Mouse (Mus musculus) intestine, embryonic 15.5 days (tissue): Measurements from ENCODE around the gene Psmd2. TPM values are rescaled to one million over a fixed set of nuclear protein-coding genes. Genes with fewer than 3 reads are reported as not detected.

Source experiments
- ATAC-seq: fragments of 200-750 bp; cut with Nextera tagmentation; 2 replicates; pipeline ENCODE4 v1.8.0; 2017; ENCODE audit warnings: moderate TSS enrichment, moderate library complexity
- H3K27ac ChIP-seq: fragments of 300-500 bp; sonication (generic); 2 replicates; pipeline ENCODE4 v1.5.1; 2015; ENCODE audit warnings: mild to moderate bottlenecking, inconsistent platforms
- H3K27me3 ChIP-seq: fragments of 300-500 bp; sonication (generic); replicated peaks from 2 replicates; pipeline ENCODE4 v1.6.1; 2015; ENCODE audit warnings: inconsistent platforms
- H3K36me3 ChIP-seq: fragments of 300-500 bp; sonication (generic); 2 replicates; pipeline ENCODE4 v1.6.1; 2015; ENCODE audit warnings: inconsistent platforms
- H3K4me1 ChIP-seq: fragments of 300-500 bp; sonication (generic); replicated peaks from 2 replicates; pipeline ENCODE4 v1.6.1; 2015; ENCODE audit warnings: inconsistent platforms
- H3K4me2 ChIP-seq: fragments of 300-500 bp; sonication (generic); replicated peaks from 2 replicates; pipeline ENCODE4 v1.6.1; 2015; ENCODE audit warnings: mild to moderate bottlenecking, inconsistent platforms
- H3K4me3 ChIP-seq: fragments of 300-500 bp; sonication (generic); replicated peaks from 2 replicates; pipeline ENCODE4 v1.5.1; 2015; ENCODE audit warnings: inconsistent platforms
- H3K9ac ChIP-seq: fragments of 300-500 bp; sonication (generic); 2 replicates; pipeline ENCODE4 v1.6.1; 2015; ENCODE audit warnings: inconsistent platforms
- H3K9me3 ChIP-seq: fragments of 300-500 bp; sonication (generic); 2 replicates; pipeline ENCODE4 v1.6.1; 2016; ENCODE audit warnings: inconsistent platforms
- WGBS: fragments of 180-500 bp; shearing (Covaris S2); methylation state at CpG from one replicate; pipeline ENCODE4 v1.1.7; 2015; 5-methylcytosine and 5-hydroxymethylcytosine counted together
- polyA plus RNA-seq: library from polyadenylated mRNA; unstranded; fragments of >200 nt; fragmentation: Nextera tagmentation; extraction: Ambion mirVana; gene quantifications from 2 replicates; pipeline ENCODE4 v1.2.1, GENCODE M21; 2015

The Psmd2 gene
- polyA plus RNA-seq, 1 experiment from 2014 or later = 283 TPM

DNA sequence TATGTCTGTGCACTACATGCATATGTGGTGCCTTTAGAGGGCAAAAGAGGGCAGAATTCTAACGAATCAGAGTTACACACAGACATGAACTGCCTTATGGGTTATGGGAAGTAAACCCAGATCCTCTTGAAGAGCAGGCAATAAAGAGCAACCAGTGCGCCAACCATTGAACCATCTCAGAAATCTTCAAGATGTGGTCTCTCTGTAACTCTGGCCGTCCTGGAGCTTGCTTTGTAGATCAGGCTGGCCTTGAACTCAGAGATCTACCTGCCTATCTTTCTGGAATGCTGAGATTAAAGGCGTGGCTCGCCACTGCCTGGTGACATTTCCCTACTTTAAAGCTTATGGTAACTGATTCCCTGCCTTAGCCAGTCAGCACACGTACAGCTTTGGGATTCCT, 20.4 kb downstream of the Psmd2 start:
- WGBS = 26% methylated on average over 6 of the region's 6 CpGs
- no peak for ATAC-seq
- no peaks in the 10 kb centered on the region for H3K9me3 ChIP-seq
- H3K36me3 ChIP-seq = peaks cover 14% of the 10 kb centered on the region
- H3K4me2 ChIP-seq = peak overlapping the region; percentile 88
- H3K4me1 ChIP-seq = peaks cover 26% of the 10 kb centered on the region
- no peak overlapping the region for H3K9ac ChIP-seq
- peak overlapping the region; percentile 86 for H3K4me3 ChIP-seq
- H3K27me3 ChIP-seq = no peaks in the 10 kb centered on the region
- H3K27ac ChIP-seq = peak overlapping the region; percentile 44; the same call in 1 of the 2 replicates

DNA sequence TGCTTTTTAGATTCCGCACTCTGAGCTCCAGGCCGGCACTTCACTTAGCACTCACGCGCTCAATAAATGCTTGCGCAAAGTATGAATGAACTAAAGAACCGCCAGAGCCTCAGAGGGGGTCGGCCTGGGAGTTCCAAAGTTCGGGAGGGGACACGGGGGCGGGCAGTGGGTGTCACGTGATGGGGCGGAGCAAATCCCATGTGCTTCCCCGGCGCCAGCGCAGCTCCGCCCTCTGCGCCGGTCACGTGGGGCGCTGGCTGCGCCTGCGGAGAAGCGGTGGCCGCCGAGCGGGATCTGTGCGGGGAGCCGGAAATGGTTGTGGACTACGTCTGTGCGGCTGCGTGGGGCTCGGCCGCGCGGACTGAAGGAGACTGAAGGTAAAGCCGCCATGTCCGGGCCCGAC, 21.0 kb downstream of the Psmd2 start:
- no peaks in the 10 kb centered on the region for H3K9me3 ChIP-seq
- ATAC-seq = peak; percentile 96
- H3K4me3 ChIP-seq = peak overlapping the region; percentile 86
- under 1% methylated on average over 38 of the region's 38 CpGs for WGBS
- H3K4me2 ChIP-seq = peak overlapping the region; percentile 88
- H3K36me3 ChIP-seq = peaks cover 17% of the 10 kb centered on the region
- no peaks in the 10 kb centered on the region for H3K27me3 ChIP-seq
- peak overlapping the region; percentile 94 for H3K27ac ChIP-seq
- peak overlapping the region; percentile 89 for H3K9ac ChIP-seq
- peaks cover 26% of the 10 kb centered on the region for H3K4me1 ChIP-seq

GRCm38 (mm10) chr16:20672965-20673705, 21.7 kb downstream of the Psmd2 start:
- ATAC-seq = peak; percentile 81
- under 1% methylated on average over 70 of the region's 78 CpGs for WGBS

GRCm38 (mm10) chr16:20673706-20674303, 22.4 kb downstream of the Psmd2 start:
- Histone ChIP-seq H3K9me3 (no peaks in the 10 kb centered on the region), H3K9ac (peak overlapping the region; percentile 89), H3K4me1 (peaks cover 26% of the 10 kb centered on the region), H3K36me3 (peaks cover 30% of the 10 kb centered on the region), H3K27me3 (no peaks in the 10 kb centered on the region), H3K27ac (peak overlapping the region; percentile 94), H3K4me3 (peak overlapping the region; percentile 86), H3K4me2 (peak overlapping the region; percentile 88)
- 6% methylated on average over 14 of the region's 14 CpGs for WGBS
- peak; percentile 63 for ATAC-seq

More at GRCm38 (mm10) chr16:20672965-20673705, 21.7 kb downstream of the Psmd2 start:
- Histone ChIP-seq H3K4me3 (peak overlapping the region; percentile 86), H3K4me1 (peaks cover 26% of the 10 kb centered on the region), H3K27me3 (no peaks in the 10 kb centered on the region), H3K4me2 (peak overlapping the region; percentile 88), H3K36me3 (peaks cover 23% of the 10 kb centered on the region), H3K9ac (peak overlapping the region; percentile 89), H3K9me3 (no peaks in the 10 kb centered on the region), H3K27ac (peak overlapping the region; percentile 94)

GRCm38 (mm10) chr16:20675213-20675612, 23.8 kb downstream of the Psmd2 start:
- WGBS = 86% methylated on average over 6 of the region's 6 CpGs
- H3K4me2 ChIP-seq = peak overlapping the region; percentile 88
- H3K27ac ChIP-seq = no peak overlapping the region
- no peaks in the 10 kb centered on the region for H3K27me3 ChIP-seq
- peaks cover 26% of the 10 kb centered on the region for H3K4me1 ChIP-seq
- no peak overlapping the region for H3K9ac ChIP-seq
- ATAC-seq = no peak
- H3K36me3 ChIP-seq = peaks cover 40% of the 10 kb centered on the region
- H3K4me3 ChIP-seq = no peak overlapping the region
- no peaks in the 10 kb centered on the region for H3K9me3 ChIP-seq

DNA sequence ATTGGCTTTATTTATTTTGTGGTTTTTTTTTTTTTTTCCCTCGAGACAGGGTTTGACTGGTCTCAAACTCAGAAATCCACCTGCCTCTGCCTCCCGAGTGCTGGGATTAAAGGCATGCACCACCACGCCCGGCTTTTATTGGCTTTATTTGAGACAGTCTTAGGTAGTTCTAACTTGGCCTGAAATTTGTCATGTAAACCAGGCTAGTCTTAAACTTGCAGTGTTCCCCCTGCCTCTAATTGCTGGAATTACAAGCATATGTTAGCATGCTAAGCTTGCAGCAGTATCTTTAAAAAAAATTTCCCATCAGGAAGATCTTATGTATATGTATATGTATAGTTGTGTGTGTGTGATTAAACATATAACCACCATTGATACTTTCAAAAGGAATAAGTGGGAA, 25.2 kb downstream of the Psmd2 start:
- Histone ChIP-seq H3K9ac (no peak overlapping the region), H3K27ac (no peak overlapping the region), H3K4me1 (peaks cover 25% of the 10 kb centered on the region), H3K4me3 (no peak overlapping the region), H3K36me3 (peaks cover 55% of the 10 kb centered on the region), H3K27me3 (no peaks in the 10 kb centered on the region), H3K9me3 (no peaks in the 10 kb centered on the region), H3K4me2 (no peak overlapping the region)
- 67% methylated on average over 4 of the region's 4 CpGs for WGBS
- no peak for ATAC-seq

- Histone ChIP-seq H3K4me2 (no peak overlapping the region), H3K9ac (no peak overlapping the region), H3K4me3 (no peak overlapping the region), H3K4me1 (peaks cover 21% of the 10 kb centered on the region), H3K27me3 (no peaks in the 10 kb centered on the region), H3K27ac (no peak overlapping the region), H3K36me3 (peaks cover 62% of the 10 kb centered on the region), H3K9me3 (no peaks in the 10 kb centered on the region)
- no peak for ATAC-seq
- WGBS = 78% methylated on average over 5 of the region's 5 CpGs
Observed at GRCm38 (mm10) chr16:20677380-20677779, 25.9 kb downstream of the Psmd2 start.

- ATAC-seq = no peak
- Histone ChIP-seq H3K4me1 (peaks cover 21% of the 10 kb centered on the region), H3K4me2 (no peak overlapping the region), H3K9me3 (no peaks in the 10 kb centered on the region), H3K27ac (no peak overlapping the region), H3K4me3 (no peak overlapping the region), H3K9ac (no peak overlapping the region), H3K27me3 (no peaks in the 10 kb centered on the region), H3K36me3 (peaks cover 69% of the 10 kb centered on the region)
- WGBS = 76% methylated on average over 10 of the region's 10 CpGs
Observed at GRCm38 (mm10) chr16:20677974-20678675, 26.7 kb downstream of the Psmd2 start.

DNA sequence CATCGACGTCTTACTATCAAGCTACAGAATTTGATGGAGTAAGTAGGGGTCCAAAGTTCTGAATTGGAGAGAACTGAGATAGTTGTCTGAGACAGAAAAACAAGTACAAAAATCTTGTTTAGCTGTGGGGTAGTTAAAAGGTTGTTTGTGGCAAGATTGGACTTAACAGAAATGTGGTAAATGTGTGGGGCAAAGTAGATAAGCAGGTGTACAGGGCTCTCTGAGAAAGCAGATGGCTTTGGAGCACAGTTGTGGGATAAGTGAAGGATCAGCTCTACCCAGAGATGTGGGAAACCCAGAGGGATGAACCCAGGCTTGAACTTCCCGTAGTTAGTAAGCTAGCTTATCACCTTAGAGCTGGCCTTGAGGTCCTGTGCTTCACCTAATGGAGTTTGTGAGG, 39.3 kb downstream of the Psmd2 start:
- peaks cover 43% of the 10 kb centered on the region for H3K36me3 ChIP-seq

DNA sequence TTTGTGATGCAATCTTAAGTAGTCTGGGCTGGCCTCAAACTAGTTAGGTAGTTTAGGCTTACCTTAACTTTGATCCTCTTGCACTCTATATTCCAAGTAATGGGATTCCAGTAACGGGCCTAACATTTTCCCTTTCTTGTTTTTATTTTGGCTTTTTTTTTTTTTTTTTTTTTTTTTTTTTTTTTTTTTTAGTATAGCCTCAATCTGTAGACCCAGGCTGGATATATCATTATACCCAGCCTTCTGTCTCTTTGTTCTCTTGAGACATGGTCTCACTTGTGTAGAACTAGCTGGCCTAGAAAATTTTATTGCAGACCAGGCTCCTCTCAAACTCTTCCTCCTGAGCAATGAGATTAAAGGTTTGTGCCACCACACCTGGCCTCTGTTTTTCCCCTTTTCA, 40.2 kb downstream of the Psmd2 start:
- Histone ChIP-seq H3K27me3 (no peaks in the 10 kb centered on the region), H3K27ac (no peak overlapping the region), H3K4me3 (no peak overlapping the region), H3K9me3 (no peaks in the 10 kb centered on the region), H3K36me3 (peaks cover 35% of the 10 kb centered on the region), H3K4me1 (peaks cover 28% of the 10 kb centered on the region), H3K9ac (no peak overlapping the region), H3K4me2 (no peak overlapping the region)
- ATAC-seq = no peak
- 67% methylated on average over 1 of the region's 1 CpGs for WGBS

More for the DNA sequence above, 39.3 kb downstream of the Psmd2 start:
- ATAC-seq = no peak
- Histone ChIP-seq H3K4me2 (no peak overlapping the region), H3K27me3 (no peaks in the 10 kb centered on the region), H3K9me3 (no peaks in the 10 kb centered on the region), H3K4me1 (peaks cover 22% of the 10 kb centered on the region), H3K9ac (no peak overlapping the region), H3K4me3 (no peak overlapping the region), H3K27ac (no peak overlapping the region)
- 85% methylated on average over 3 of the region's 3 CpGs for WGBS

GRCm38 (mm10) chr16:20692241-20692965, 41.0 kb downstream of the Psmd2 start:
- Histone ChIP-seq H3K27ac (no peak overlapping the region), H3K4me3 (no peak overlapping the region), H3K36me3 (peaks cover 27% of the 10 kb centered on the region), H3K9ac (no peak overlapping the region), H3K9me3 (no peaks in the 10 kb centered on the region), H3K27me3 (no peaks in the 10 kb centered on the region), H3K4me1 (peaks cover 28% of the 10 kb centered on the region), H3K4me2 (peak overlapping the region; percentile 92)
- WGBS = 51% methylated on average over 16 of the region's 16 CpGs
- ATAC-seq = peak; percentile 2; the same call in 1 of the 2 replicates
